Mouse (Mus musculus): ENCODE measurements around the gene Rasgef1b.
A peak's percentile ranks its signal among the peaks of the same experiment; 100 is the strongest.

Gene Rasgef1b

DNA sequence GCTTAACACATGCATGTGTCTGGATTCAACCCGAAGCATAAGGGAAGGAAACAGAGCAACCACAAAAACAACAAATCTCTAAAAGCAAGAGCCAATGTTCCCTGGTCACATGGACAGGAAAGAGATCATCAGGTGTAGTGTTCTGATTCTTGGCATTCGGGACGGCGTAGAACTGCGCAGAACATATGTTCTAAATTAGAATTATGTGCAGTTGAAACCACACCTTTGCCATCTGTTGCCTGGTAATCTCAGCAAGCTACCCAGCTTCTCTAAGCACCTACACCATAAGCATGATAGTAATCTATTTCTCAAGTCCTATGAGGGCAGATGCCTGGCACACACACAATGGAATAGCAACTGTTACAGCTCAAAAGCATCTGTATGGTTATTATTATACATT lies 27.1 kb downstream of the Rasgef1b start:
- DNase-seq, result no peak

DNA sequence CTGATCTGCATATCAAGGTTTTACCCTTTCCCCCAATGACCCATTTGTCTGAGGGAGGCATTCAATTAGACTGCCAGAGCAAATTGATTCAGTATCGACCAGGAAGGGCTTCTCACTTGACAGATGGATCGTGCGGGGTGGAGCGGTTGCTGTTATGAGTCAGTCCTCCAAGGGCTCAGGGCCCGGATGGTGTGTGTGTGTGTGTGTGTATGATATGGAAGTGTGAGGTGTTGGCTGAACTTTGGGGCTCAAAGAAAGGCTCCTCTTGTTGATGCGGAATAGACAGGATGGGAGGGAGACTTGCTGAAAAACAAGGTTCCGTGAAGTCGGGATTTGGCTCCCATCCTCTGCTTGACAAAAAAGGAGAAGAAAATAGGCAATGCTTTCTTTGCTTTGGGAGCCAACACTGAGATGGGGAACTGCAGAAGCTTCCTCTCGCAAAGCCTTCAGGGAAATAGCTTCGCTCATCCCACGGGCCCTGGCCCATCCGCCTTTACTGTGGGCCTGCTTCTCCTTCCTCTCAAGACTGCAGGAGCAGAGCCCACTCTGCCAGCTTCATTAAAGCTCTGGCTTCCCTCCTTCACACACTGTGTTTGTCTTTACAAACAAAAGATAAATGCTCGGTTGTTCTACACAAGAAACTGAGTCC lies 34.0 kb downstream of the Rasgef1b start:
- no peak for DNase-seq

DNA sequence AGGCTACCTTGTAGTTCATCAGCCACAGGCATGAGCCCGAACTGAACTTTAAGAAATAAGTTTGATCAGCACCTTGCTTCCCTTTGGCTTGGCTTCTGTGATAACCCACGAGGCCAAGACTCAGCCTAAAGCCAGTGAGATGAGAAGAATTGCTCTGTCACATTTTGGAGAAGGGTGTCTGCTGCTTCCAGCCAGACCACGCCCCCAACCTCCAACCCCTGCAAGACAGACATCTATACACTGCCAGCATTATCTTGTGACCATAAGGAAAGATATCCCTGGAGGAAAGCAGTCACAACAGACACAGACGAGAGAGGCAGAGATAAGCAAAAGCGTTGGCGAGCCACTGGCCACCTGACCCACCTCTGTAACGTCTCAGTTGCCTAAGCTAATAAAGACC lies 39.0 kb downstream of the Rasgef1b start:
- DNase-seq, result no peak

DNA sequence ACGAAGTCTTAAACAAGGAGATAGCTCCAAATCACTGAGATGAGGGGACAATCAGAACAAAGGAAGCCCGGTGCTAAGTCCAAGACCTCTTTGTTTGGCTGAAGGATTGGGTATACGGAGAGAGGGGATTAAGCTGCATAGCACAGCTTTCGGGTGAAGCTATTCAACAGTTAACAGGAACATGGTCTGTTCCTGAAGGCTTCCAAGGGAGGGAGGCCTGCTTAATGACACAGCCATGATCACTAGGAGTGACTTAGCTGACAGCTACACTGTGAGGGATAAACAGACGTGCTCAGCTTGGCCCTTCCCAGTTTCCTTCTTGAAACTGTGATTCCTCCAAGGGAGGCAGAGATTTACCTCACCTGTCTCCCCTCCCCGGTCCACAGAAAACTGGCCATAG lies 41.0 kb downstream of the Rasgef1b start:
- no peak for DNase-seq

DNA sequence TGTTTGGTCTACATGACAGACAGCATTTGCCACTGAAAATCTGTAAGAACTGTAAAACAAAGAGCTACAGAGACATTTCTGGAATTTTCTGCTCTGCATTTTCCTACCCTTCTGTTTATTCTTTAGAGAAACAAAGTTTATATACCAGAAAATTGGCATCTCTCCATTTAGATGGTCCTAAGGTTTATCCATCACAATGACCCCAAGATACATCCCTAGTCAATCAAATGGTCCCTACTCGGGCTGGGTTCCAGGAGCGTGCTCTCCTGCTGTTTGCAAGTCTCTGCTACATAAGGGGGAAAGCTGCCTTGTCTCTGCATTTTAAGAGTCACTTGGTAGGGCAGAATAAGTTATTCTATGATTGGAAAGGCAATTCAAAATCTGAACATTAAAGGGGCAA lies 44.8 kb downstream of the Rasgef1b start:
- no peak for DNase-seq

DNA sequence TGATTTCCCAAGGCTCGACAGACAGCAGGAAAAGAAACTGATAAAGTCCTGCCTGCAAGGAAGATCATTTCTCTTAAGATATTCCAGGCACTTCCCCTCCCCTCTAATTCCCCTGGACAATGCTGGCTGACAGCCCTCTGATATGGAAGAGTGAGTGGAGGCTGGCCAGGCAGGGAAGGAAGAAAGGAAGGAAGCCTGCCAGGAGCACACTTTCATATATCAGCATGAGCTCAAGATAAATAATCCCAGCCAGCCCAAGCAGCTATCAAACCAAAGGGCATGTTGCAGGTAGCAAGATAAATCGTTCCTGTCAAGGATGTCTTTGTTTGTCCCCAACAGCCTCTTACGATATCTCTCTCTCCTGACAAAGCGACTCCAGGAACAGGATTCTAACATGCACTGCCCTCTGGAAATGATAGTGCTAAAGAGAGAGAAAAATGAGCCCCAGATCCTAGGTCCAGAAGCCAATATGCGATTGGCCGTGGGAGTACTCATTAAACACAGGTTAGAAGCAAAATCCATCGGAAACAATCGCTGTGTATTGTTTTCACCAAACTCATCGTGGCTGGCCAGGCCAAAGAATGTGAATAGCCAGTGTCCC lies 58.8 kb downstream of the Rasgef1b start:
- DNase-seq, result peak in 1 of 2 experiments; percentile 6

DNA sequence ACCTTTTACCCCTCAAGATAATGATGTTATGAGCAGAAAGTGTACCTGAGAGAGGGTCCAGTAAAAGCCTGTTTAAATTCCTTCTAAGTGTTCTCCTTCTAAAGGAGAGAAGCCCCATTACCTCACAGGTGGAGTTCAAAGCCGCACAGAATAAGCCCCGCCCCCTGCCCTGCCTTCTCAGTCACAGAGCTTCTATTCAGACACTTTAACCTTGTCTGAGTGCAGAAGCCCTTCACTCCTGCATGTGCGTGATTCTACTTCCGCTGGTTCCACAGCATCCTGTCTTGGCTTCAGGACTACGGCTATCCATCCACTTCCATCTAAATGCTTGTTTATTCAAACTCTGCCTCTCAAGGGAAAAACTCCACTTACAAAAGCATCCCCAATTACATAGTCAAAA lies 72.8 kb downstream of the Rasgef1b start:
- DNase-seq, result peak; percentile 7 to 18

DNA sequence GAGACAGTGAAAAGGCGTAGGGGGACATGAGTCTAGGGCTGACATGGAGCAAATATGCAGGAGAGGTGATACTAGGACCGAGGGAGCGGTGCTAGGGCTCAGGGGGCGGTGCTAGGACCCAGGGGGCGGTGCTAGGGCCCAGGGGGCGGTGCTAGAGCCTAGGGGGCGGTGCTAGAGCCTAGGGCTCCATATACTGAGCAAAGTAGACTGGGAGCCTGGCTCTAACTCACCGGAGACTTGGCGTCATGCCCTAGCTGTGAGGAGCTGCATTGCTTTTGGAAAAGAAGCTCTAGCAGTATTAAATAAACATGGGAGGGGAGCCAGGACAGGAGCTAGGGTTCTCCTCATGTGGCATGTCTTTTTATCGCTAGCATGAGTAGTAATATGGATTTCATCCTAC lies 75.9 kb downstream of the Rasgef1b start:
- DNase-seq, result no peak

DNA sequence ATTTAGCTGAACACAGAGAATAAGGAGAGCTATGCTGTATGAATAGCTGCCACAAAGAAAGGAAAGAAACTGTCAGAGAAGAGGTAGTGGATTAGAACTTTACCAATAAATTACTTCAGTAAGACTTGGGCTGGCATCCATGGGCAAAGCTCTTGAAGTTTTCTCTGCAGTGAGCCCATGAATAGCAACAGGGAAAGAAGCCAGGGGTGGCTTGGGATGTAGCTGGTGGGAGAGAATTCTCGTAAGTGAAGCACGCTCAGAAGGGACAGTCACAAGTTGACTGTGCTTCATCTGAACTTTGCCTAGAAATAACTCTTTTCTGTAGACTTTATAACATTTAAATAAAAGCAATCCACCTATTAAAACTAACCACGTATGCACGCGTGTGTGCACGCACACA lies 87.5 kb downstream of the Rasgef1b start:
- DNase-seq, result no peak

DNA sequence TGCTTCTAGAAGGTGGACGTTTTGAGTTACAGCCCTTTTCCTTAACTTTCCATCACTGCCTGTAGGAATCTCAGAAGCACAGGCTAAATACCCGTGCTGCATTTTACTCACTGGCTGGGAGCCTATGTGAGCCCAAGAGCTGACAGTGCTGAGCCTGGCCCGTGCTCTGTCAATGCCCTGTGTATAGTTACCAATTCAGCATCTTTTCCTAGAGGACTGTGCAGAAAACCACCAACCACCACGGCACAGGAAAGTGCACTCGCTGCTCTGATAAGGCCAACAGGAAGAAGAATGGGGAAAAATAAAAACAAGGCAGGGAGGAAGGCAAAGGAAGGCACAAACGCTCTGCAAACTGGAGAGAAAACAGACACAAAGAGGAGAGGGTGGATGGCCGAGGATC lies 92.3 kb downstream of the Rasgef1b start:
- DNase-seq, result no peak

DNA sequence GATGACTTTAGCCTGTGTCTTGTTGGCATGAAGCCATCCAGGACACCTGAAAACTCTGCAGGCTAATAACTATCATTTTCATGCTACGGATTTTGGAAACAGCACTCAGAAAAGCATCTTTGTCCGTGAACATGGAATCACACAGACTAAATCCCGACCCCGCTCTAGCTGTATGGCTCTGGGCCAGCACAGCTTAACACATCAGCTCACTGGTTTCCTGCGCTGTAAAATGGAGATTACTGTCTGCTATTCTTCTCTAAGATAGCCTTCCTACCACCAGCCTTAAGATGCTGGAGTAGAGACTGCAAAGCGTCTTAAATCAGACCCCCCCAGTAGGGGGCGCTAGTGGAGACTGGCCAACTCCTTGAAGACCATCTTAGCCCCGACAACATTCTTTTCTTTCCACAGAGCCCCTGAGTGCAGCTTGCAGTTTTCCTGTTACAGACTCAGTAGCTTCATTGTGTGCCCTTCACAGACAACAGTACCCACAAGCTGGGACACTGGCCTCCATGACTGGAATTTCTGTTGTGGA lies 94.8 kb downstream of the Rasgef1b start:
- no peak for DNase-seq

DNA sequence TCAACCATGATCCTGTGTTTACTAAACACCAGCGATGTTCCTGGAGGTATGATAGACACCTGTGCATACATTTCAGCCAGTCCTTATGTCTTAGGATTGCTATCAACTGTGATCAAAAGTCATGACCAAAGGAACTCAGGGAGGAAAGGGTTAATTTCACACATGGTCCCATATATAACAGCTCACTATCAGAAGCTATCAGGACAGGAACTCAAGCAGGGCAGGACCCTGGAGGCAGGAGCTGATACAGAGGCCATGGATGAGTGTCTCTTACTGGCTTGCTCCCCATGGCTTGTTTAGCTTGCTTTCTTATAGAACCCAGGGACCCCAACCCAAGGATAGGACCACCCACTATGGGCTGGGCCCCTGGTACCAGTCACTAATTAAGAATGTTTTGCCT lies 95.3 kb downstream of the Rasgef1b start:
- no peak for DNase-seq

DNA sequence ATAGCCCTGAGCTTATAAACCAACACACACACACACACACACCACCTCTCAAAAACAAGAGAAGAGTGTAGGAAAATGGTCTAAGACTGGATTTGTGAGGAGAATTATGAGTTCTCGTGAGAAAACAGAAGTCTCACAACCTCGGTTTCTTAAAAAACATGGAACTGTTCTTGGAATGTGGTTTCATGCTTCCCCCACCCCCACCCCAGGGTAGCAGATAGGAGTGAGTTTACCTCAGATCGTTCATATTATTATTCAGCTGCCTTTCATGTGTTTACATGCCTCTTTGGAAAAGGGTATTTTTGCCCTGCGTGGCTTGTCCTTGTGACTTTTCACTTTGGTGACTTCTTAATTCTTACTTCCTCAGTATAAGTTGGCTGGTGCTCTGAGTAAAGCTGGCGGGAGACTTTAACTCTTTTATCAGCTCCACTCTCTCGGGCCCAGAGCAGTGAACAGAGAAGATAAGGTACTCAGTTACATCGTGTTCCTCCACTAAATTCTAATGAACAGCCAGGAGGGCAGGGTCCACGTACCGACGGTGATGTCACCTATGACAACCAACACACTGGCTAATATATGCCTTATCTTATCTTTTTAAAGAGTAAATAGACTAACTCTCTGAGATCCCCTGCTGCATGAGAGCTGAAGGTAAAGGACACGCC lies 96.1 kb downstream of the Rasgef1b start:
- no peak for DNase-seq

DNA sequence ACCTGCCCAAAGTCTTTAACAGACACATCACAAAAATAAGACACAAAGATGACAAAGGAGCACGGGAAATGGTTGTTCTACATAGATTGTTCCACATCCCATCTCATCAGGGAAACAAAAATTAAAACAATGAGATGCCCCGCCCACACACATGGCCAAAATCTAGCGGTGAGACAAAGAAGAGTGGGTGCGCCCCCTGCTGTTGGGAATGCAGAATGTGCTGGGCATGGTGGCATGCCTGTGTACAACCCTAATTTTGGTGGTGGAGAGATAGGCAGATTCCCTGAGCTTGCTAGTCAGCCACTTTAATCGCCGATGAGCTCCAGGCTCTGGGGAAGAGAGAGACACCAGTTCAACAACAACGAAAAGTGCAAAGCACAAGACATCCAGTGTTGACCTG lies 98.8 kb downstream of the Rasgef1b start:
- peak; percentile 44 to 50 for DNase-seq

DNA sequence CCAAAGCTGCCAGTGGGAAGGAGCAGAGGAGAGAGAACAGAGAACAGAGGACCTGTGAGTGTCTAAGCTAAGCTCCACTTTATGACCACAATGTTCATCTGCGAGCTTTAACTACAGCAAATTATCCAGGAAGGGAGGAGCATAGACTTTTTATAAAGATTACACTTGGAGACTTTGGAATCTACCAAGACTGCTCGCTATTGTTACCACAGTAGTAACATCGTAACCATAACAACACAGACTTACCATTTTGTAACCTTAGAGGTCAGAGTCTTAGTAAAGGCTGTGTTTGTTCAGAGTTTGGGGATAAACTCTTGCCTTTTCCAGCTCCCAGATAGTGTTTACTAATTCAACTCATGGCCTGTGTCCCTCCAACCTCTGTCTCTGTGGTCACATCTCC lies 103.3 kb downstream of the Rasgef1b start:
- no peak for DNase-seq

DNA sequence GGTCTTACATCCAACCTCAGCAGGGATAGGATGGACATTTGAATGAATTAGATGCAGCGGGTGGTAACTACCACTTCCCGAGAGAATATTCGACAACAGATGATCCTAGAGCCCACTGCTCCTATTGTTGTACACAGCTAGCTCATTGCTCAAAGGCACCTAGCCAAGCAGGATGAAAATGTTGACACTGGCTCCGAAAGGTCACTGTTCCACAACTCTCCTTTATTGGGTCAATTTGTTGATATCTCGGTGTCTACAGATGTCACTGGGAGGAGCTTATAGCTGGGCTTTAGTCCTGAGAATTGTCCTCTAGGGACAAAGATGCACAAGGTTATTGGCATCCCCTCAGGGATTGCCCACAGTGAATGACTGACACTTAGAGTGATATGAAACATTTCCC lies 108.1 kb downstream of the Rasgef1b start:
- no peak for DNase-seq

DNA sequence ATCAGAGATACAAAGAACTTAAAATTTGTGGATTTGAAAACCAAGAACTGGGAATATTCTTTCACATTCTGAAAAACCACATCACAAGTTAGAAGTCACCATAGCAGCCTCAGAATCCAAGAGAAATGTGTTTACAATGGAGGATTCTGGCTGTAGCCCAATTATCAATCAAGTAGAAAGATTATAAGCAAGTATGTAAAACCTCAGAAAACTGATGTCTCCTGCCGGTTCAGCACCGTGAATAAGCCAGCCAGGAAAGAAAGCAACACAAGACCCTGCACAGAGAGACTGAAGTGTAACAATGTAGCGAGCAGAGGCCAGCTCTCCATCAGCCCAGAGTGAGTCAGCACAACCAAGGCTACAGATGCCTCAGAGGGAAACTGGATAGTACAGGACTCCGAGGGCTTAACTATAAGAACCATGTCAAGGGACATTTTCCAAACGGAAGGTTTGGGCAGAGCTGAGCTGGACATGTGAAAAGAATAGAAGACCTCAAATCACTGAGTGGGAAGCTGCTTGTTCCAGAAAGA lies 111.5 kb downstream of the Rasgef1b start:
- no peak for DNase-seq

DNA sequence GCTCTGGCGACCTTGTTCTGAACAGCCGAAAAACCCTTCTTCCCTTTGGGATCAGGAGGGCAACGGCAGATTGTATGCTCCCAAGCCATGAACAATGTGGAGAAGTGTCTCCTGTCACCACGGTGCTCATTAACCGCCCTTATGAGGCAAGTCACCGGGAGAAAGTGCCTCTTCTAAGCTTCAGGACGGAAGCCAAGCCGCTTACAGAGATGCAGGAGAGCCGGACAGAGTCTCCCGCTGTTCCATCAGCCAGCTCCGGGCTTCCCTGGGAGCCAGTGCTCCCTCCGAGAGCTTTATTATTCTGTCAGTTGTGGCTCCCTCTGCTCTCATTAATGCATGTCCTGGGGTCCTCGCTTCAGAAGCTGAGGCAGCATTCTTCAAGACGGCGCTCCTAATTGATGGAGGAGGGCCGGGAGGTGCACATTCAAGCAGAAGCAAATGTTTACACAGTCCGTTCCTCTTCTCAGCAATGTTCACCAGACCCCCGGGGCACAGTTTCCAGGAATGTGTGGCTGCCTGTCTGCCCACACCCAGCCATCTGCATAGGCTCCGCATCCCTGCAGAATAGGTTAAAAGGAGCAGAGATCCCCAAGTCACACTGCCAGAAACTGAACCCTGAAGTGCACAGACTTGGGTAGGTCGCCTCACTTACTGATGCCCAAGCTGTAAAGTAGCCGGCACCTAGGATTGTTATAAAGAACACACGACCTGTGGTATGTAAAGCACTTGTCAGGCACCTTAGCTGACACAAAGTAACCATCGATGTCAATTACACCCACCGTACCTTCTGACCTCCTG lies 115.3 kb downstream of the Rasgef1b start:
- DNase-seq, result peak; percentile 24 to 54

DNA sequence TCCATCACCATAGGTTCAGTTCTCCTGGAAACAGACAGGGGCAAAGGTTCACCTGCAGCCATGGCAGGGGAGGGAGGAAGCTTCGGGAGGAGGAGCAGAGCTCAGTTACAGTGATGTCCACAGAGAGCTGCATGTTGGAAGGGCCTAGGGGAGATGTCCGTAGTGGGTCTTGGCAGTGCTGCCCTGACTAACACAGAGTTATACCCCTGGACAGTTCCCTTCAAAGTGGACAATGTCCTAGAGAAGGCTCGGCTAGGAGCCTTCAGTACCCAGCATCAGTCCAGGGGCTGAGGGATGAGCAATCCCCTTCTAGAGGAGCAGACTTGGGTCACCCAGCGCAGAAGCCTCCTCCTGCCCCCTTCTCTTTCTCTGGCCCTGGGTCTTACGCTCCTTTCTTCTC lies 121.3 kb downstream of the Rasgef1b start:
- no peak for DNase-seq

DNA sequence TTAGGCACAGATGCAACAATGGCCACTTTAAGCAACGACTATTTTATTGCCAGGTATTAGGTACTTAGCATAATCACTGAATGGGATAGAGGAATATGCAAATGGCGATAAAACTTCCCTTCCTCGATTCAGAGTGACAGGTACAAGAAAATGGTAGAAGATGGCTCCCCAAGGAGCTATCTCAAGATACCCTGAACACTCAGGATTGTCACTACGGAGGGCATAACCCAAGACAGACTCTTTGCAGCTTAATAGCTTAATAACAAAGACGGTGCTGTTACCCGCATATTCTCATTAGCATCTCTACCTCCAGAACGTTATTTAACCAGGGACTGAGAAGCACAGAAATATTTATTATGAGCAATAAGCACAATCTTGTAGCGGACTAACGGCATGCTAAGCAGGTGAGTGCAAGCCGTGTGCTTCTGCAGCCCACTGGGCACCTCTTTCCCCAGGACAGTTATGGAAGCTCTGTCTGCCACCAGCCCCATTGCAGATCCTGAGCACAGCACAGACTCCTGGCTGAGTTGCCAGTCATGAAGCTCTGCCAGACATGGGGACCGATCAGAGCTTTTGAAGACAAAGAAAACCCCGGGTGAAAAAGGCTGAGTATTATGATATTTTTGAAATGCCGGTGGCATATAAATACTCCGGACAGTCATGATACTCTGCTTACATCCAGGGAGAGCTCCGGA lies 122.6 kb downstream of the Rasgef1b start:
- DNase-seq, result no peak

DNA sequence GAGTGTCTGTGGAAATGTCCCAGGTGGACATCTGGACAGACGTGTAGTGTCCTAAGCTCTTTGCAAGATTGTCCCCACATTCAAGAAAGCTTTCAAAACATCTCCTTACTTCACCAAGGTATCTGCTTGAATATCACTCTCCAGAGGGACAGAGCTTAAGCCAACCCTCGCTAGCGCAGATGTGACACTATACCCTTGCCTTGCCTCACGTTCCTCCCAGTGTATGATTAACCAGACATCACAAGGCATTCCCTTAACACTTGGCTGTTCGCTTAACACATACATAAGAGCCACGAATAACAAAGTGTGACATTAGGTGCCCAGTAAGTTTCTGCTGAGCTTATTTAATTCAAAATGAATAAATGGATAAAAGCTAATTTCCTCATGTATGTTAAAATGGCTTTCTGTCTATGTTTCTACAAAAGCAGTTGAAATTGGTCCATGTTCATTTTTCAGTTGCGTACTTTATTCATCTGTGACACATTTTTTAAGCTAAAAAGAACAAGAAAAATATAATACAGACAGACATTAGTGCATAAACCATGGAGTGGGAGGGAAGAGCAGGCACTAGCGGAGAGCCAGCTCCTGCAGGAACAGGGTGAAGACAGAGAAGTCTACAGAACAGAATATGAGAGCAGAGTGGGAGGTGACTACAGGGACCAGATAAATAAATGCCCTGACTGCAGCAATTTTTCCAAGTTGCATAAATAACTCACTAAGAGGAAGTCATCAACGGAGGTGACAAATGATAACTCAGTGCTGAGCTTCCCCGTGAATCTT lies 126.4 kb downstream of the Rasgef1b start:
- DNase-seq, result no peak

DNA sequence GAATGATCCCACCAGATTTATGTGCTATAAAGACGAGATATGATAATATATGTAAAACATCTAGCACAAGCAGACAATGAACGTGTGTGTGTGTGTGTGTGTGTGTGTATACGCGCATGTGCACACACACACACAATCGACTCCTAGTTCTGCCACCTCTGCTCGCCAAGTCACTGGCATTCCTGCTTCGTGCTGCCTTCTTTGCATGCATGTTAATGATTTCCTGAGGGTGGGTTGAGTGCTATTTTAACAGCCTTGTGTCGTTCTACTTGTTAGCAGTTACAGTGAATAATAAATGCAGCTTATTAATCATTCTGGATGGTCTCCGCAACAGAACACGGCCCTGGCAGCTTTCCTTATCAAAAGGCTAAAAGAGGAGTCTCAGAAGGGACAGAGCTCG lies 129.5 kb downstream of the Rasgef1b start:
- peak in 1 of 2 experiments; percentile 42 for DNase-seq

Measured in kidney, postnatal 4 days (tissue).